Mouse (Mus musculus) adipocyte (in vitro differentiated cells): ENCODE data around the gene Tpo.

Source experiments
- DNase-seq: peaks from one replicate; pipeline ENCODE4 v3.0.0-alpha.2; 2016; ENCODE audit warnings: low spot score

Gene Tpo

DNA sequence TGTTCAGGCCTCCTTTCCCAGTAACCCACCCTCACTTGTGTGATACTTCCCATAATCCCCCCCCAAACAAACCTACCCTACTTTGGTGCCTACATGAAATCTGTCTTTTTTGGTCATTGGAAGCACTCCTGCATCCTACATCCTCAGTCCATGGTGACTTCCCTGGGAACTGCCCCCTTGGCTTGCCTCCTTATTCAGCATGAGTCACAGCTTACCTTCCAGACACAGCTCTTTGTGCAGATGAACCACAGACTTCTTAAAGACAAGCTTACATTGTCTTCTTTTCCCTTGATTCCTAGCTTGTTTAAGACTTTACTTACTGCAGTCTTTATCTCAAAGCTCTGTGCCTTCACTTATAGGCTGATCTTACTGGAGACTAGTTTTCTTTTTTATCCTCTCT is 112.0 kb downstream of the Tpo start:
- DNase-seq, result no peak

DNA sequence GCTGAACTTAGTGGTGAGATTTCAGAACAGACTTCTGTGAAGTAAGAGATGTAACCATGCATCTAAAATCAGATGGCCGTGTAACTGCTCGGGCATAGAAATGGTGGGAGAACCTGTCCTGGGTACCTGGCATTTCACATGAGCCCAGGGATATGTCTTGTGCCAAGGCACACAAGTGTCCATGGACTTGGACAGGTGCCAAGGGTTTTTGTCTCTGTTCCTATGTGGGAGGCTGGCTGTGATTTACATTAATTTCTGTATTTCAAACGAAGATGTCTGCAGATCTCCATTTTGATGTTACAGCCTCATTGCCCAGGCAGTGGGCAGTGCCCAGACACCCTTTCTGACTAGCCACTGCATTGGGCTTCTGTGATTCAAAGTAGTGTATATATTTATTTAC is 115.3 kb downstream of the Tpo start:
- DNase-seq, result no peak

DNA sequence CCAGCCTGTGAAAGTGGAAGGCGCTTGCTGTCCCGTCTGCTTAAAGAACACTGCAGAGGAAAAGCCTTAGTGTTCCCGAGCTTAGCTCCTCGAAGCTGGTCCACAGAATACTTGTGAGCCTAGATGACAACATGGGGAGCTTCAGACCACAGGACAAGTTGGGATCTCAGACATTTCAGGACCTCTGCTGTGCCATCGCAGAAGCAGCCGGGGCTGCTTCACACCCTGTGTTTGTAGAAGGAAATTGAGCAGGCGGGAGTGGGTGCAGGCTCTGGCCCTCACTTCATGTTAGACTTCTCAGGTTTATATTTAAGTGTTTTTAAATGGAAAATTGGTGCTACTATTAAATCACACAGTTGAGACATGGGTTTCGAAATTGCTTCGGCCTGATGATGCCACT is 116.9 kb downstream of the Tpo start:
- DNase-seq, result peak; percentile 15

DNA sequence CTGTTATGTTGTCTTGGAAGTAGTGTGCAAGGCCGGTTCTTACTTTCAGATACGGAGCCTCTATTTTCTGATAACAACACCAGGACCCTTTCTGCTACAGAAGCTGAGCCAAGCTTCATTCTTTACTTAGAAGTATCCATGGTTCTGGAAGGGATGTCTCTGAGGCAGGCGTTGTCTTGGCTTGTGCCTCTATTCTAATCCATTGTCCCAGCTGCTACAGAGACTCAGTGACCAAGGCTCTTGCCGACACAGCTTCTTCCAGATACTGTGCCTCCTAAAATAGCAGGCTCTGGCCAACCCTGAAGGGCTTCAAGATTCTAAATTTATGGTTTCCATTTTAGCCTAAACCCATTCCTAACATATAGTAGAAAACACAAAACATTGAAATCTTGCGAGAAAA is 123.7 kb downstream of the Tpo start:
- no peak for DNase-seq

DNA sequence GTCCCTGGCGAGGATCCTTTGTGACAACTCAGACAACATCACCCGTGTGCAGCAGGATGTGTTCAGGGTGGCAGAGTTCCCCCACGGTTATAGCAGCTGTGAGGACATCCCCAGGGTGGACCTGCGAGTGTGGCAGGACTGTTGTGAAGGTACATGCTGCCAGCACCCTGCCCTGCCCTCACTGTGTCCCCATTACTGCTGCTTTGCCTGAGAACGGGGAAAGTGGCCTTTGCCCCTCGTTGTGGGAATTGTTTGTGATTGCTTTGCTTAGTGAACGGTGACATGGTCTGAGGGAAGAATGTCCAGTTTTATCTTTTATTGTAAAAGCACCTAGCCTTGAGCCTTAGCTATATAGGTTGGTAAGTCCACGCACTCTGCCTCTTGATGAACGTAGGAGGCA is 125.8 kb downstream of the Tpo start:
- DNase-seq, result no peak
